Mouse (Mus musculus) hindbrain, embryonic 12.5 days (tissue): ENCODE measurements around the gene Rit1. TPM values are rescaled to one million over a fixed set of nuclear protein-coding genes. Genes with fewer than 3 reads are reported as not detected.

Experiments used
- ATAC-seq: fragments of 200-750 bp; cut with Nextera tagmentation; 2 replicates; pipeline ENCODE4 v1.8.0; 2017; ENCODE audit warnings: moderate TSS enrichment; ENCODE audit not compliant: low FRiP score
- H3K27ac ChIP-seq: fragments of 300-500 bp; sonication (generic); 2 replicates; pipeline ENCODE4 v1.5.1; 2016; ENCODE audit warnings: mild to moderate bottlenecking
- H3K27me3 ChIP-seq: fragments of 300-500 bp; sonication (generic); 2 replicates; pipeline ENCODE4 v1.6.1; 2016; ENCODE audit warnings: mild to moderate bottlenecking
- H3K36me3 ChIP-seq: fragments of 300-500 bp; sonication (generic); 2 replicates; pipeline ENCODE4 v1.6.1; 2016; ENCODE audit warnings: mild to moderate bottlenecking
- H3K4me1 ChIP-seq: fragments of 300-500 bp; sonication (generic); 2 replicates; pipeline ENCODE4 v1.6.1; 2016
- H3K4me2 ChIP-seq: fragments of 300-500 bp; sonication (generic); replicated peaks from 2 replicates; pipeline ENCODE4 v1.6.1; 2016; ENCODE audit warnings: mild to moderate bottlenecking
- H3K4me3 ChIP-seq: fragments of 300-500 bp; sonication (generic); 2 replicates; pipeline ENCODE4 v1.5.1; 2016; ENCODE audit warnings: mild to moderate bottlenecking
- H3K9ac ChIP-seq: fragments of 300-500 bp; sonication (generic); 2 replicates; pipeline ENCODE4 v1.6.1; 2016; ENCODE audit warnings: mild to moderate bottlenecking, moderate library complexity
- H3K9me3 ChIP-seq: fragments of 300-500 bp; sonication (generic); replicated peaks from 2 replicates; pipeline ENCODE4 v1.6.1; 2016; ENCODE audit warnings: mild to moderate bottlenecking
- WGBS: fragments of 180-500 bp; shearing (Covaris S2); methylation state at CpG from one replicate; pipeline ENCODE4 v1.1.7; 2016; 5-methylcytosine and 5-hydroxymethylcytosine counted together
- polyA plus RNA-seq: library from polyadenylated mRNA; unstranded; fragments of >200 nt; fragmentation: Nextera tagmentation; extraction: Ambion mirVana; gene quantifications from 2 replicates; pipeline ENCODE4 v1.2.1, GENCODE M21; 2016

Rit1 gene
- polyA plus RNA-seq, result 43.6 and 47.1 TPM in 2 replicates

DNA sequence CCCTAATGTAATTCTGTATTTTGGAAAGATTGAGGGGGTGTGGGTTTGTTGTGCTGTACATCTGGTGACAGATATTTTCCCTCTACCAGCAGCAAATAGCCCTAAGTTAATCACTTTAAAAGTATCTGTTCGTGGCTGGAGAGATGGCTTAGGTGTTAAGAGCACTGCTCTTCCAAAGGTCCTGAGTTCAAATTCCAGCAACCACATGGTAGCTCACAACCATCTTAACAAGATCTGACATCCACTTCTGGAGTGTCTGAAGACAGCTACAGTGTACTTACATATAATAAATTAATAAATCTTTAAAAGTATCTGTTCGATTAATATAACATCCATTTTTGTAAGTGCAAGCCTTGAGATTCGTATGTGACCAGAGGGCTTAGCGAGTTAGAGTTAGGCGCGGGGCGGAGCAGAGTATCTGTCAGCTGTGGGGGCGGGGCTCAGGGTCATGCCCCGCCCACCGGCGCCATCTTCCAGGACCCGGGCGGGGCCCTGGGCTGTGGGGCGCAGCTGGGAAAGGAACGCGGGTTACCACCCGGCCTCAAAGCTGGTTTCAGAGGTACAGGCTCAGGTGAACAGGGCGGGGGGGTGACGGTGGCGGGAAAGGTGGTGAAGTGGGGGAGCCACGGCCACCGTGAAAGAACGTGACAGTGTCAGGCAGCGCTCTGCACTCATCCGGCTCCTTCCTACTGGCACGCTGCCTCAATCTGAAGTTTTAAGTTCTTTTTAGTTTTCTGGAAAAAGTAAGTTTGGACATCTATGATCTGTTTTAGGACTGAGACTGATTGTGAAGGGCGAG, at the start of gene Rit1:
Gene Rit1, plus strand, starts transcription at position 440 of the 799 bp plus-strand sequence.
- Histone ChIP-seq H3K4me2 (peak within 1 kb of the TSS; percentile 84), H3K9me3 (no peaks in the 10 kb centered on the region), H3K27ac (peak within 1 kb of the TSS; percentile 64), H3K4me3 (peak within 1 kb of the TSS; percentile 78), H3K27me3 (no peaks in the 10 kb centered on the region), H3K9ac (peak within 1 kb of the TSS; percentile 79), H3K4me1 (peaks cover 15% of the 10 kb centered on the region), H3K36me3 (peaks cover 43% of the 10 kb centered on the region)
- peak; percentile 96 for ATAC-seq
- WGBS, result 3% methylated on average over 27 of the region's 27 CpGs

DNA sequence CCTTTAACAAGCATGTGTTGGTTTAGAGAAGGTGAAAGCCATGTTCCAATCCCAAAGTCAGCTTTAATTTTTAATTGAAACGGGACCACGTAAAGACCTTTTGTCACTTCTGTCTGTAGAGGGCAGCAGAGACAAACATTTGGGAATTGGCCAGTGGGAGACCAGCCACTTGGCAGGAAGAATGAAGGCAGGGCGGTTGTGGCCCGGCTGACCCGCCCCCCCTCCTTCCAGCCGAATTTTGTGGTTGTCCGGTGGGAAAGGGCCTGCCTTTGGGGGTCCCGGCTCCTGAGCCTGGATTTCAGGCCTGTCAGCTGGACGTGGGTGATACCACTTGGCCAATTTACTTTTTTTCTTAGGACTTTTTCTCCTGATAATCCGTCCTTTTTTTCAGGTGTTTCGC, 39.2 kb upstream of the Rit1 start:
- no peaks in the 10 kb centered on the region for H3K27me3 ChIP-seq
- H3K4me1 ChIP-seq, result peaks cover 3% of the 10 kb centered on the region; the same call in 1 of the 2 replicates
- WGBS, result 14% methylated on average over 11 of the region's 11 CpGs
- H3K36me3 ChIP-seq, result no peaks in the 10 kb centered on the region
- H3K9ac ChIP-seq, result peak overlapping the region; percentile 55; the same call in 1 of the 2 replicates
- H3K4me3 ChIP-seq, result peak overlapping the region; percentile 24; the same call in 1 of the 2 replicates
- H3K9me3 ChIP-seq, result no peaks in the 10 kb centered on the region
- H3K27ac ChIP-seq, result no peak overlapping the region
- peak; percentile 43; the same call in 1 of the 2 replicates for ATAC-seq
- H3K4me2 ChIP-seq, result peak overlapping the region; percentile 56

GRCm38 (mm10) chr3:88683814-88684213, 32.8 kb upstream of the Rit1 start:
- ATAC-seq, result no peak
- H3K4me1 ChIP-seq, result peaks cover 21% of the 10 kb centered on the region
- no peaks in the 10 kb centered on the region for H3K9me3 ChIP-seq
- no peak overlapping the region for H3K4me2 ChIP-seq
- no peak overlapping the region for H3K4me3 ChIP-seq
- H3K9ac ChIP-seq, result no peak overlapping the region
- H3K27ac ChIP-seq, result no peak overlapping the region
- H3K27me3 ChIP-seq, result no peaks in the 10 kb centered on the region
- peaks cover 6% of the 10 kb centered on the region for H3K36me3 ChIP-seq
- WGBS, result 88% methylated on average over 2 of the region's 2 CpGs

GRCm38 (mm10) chr3:88684236-88684979, 32.2 kb upstream of the Rit1 start:
- 64% methylated on average over 8 of the region's 8 CpGs for WGBS
- H3K4me1 ChIP-seq, result peaks cover 21% of the 10 kb centered on the region
- no peaks in the 10 kb centered on the region for H3K27me3 ChIP-seq
- H3K9me3 ChIP-seq, result no peaks in the 10 kb centered on the region
- H3K4me3 ChIP-seq, result peak overlapping the region; percentile 97
- H3K36me3 ChIP-seq, result peaks cover 10% of the 10 kb centered on the region
- H3K9ac ChIP-seq, result no peak overlapping the region
- ATAC-seq, result no peak
- H3K27ac ChIP-seq, result peak overlapping the region; percentile 97
- peak overlapping the region; percentile 77 for H3K4me2 ChIP-seq

GRCm38 (mm10) chr3:88684980-88685941, 31.4 kb upstream of the Rit1 start, which contains the start of gene Khdc4:
TSS of gene Khdc4 (plus strand) at chr3:88685803.
- peak; percentile 99 for ATAC-seq

DNA sequence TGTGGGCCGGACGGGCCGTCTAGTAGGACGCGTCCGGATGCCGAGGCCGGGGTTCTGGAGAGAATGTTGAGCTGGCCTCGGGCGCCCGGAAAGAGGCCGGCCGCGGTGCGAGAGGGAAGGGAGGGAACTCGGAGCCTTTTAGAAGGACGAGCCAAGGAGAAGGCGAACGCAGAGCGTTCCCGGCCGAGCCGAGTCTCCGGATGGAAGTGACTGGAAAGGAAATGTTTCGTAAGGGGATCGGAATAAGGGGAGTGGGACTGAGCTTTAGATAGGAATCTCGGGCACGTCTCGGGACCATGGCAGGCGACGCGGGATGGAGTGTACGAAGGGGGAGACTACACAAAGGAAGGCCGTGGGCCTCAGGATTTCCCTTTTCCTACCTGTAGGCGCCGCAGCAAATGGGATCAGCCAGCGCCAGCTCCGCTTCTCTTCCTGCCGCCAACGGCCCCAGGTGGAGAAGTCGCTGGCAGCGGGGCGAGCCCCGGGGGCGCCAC, 30.6 kb upstream of the Rit1 start:
- Histone ChIP-seq H3K9me3 (no peaks in the 10 kb centered on the region), H3K4me1 (peaks cover 21% of the 10 kb centered on the region), H3K4me3 (peak overlapping the region; percentile 97), H3K9ac (peak overlapping the region; percentile 98), H3K36me3 (peaks cover 26% of the 10 kb centered on the region), H3K27ac (peak overlapping the region; percentile 97), H3K27me3 (no peaks in the 10 kb centered on the region), H3K4me2 (peak overlapping the region; percentile 77)
- under 1% methylated on average over 44 of the region's 45 CpGs for WGBS
- ATAC-seq, result peak; percentile 86

More at GRCm38 (mm10) chr3:88684980-88685941, 31.4 kb upstream of the Rit1 start, which contains the start of gene Khdc4:
- Histone ChIP-seq H3K27ac (peak within 1 kb of the TSS; percentile 97), H3K4me3 (peak within 1 kb of the TSS; percentile 97), H3K4me1 (peaks cover 21% of the 10 kb centered on the region), H3K36me3 (peaks cover 19% of the 10 kb centered on the region), H3K9me3 (no peaks in the 10 kb centered on the region), H3K27me3 (no peaks in the 10 kb centered on the region), H3K9ac (peak within 1 kb of the TSS; percentile 98), H3K4me2 (peak within 1 kb of the TSS; percentile 77)
- WGBS, result 1% methylated on average over 47 of the region's 47 CpGs

- Histone ChIP-seq H3K27me3 (no peaks in the 10 kb centered on the region), H3K4me1 (peaks cover 21% of the 10 kb centered on the region), H3K9ac (peak overlapping the region; percentile 98), H3K4me2 (peak overlapping the region; percentile 77), H3K4me3 (peak overlapping the region; percentile 97), H3K27ac (peak overlapping the region; percentile 97), H3K9me3 (no peaks in the 10 kb centered on the region), H3K36me3 (peaks cover 35% of the 10 kb centered on the region)
- 55% methylated on average over 13 of the region's 13 CpGs for WGBS
- ATAC-seq, result no peak
Measured at GRCm38 (mm10) chr3:88686734-88687611, 29.7 kb upstream of the Rit1 start.

GRCm38 (mm10) chr3:88689079-88689478, 27.6 kb upstream of the Rit1 start:
- H3K9me3 ChIP-seq, result no peaks in the 10 kb centered on the region
- WGBS, result 94% methylated on average over 5 of the region's 5 CpGs
- no peak overlapping the region for H3K9ac ChIP-seq
- ATAC-seq, result no peak
- H3K36me3 ChIP-seq, result peaks cover 51% of the 10 kb centered on the region
- no peak overlapping the region for H3K4me3 ChIP-seq
- H3K4me1 ChIP-seq, result peaks cover 21% of the 10 kb centered on the region
- H3K27me3 ChIP-seq, result no peaks in the 10 kb centered on the region
- no peak overlapping the region for H3K4me2 ChIP-seq
- no peak overlapping the region for H3K27ac ChIP-seq

GRCm38 (mm10) chr3:88695545-88695944, 21.1 kb upstream of the Rit1 start:
- Histone ChIP-seq H3K9me3 (no peaks in the 10 kb centered on the region), H3K4me3 (no peak overlapping the region), H3K9ac (no peak overlapping the region), H3K4me1 (no peaks in the 10 kb centered on the region), H3K36me3 (peaks cover 91% of the 10 kb centered on the region), H3K27me3 (no peaks in the 10 kb centered on the region), H3K27ac (no peak overlapping the region), H3K4me2 (no peak overlapping the region)
- no peak for ATAC-seq

- no peak for ATAC-seq
- no peaks in the 10 kb centered on the region for H3K27me3 ChIP-seq
- no peak overlapping the region for H3K9ac ChIP-seq
- H3K4me3 ChIP-seq, result no peak overlapping the region
- H3K36me3 ChIP-seq, result peaks cover 90% of the 10 kb centered on the region
- WGBS, result 100% methylated on average over 1 of the region's 1 CpGs
- no peak overlapping the region for H3K27ac ChIP-seq
- H3K9me3 ChIP-seq, result no peaks in the 10 kb centered on the region
- H3K4me1 ChIP-seq, result no peaks in the 10 kb centered on the region
- no peak overlapping the region for H3K4me2 ChIP-seq
Measured at GRCm38 (mm10) chr3:88698051-88698450, 18.6 kb upstream of the Rit1 start.

DNA sequence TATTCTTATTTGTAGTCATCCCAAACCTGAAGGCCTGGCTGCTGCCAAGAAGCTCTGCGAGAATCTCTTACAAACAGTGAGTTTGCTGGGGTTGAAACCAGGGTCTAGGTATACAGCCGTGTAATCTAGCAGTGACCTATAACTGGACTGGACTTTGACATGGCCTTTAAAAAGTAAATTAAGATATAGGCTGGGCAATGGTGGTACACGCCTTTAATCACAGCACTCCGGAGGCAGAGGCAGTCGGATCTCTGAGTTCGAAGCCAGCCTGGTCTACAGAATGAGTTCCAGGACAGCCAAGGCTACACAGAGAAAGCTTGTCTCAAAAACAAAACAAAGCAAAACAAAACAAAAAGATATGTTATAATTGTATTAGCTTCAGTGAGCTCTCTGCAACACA, 17.8 kb upstream of the Rit1 start:
- no peak overlapping the region for H3K9ac ChIP-seq
- ATAC-seq, result no peak
- no peaks in the 10 kb centered on the region for H3K9me3 ChIP-seq
- H3K36me3 ChIP-seq, result peaks cover 91% of the 10 kb centered on the region
- no peaks in the 10 kb centered on the region for H3K4me1 ChIP-seq
- no peak overlapping the region for H3K4me2 ChIP-seq
- H3K27me3 ChIP-seq, result no peaks in the 10 kb centered on the region
- H3K4me3 ChIP-seq, result no peak overlapping the region
- 95% methylated on average over 6 of the region's 6 CpGs for WGBS
- H3K27ac ChIP-seq, result no peak overlapping the region
